Mouse (Mus musculus): ENCODE data around the gene Krtap4-8.
"Not testable (repeated sequence)": the region's sequence is repeated elsewhere in the genome, so short reads cannot be mapped to it uniquely, and the experiment has no call there.

The Krtap4-8 gene

DNA sequence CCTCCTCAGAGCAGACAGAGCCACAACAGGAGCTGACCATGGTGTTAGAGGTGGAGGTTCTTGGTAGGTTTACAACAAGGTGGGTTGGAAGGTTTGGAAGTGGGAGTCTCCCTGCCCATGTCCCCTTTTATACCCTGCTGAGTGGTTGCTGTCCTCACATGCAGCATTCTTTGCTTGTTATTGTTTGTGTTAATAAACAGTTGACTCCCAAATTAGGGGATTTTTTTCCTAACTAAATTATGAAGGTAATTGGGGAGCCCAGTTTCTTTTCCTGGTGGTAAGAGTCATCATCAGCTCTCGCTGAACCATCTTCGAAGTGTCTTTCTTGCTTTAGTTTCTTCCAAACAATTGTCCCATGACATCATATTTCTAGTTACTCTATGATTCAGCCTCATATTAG lies at the start of gene Krtap4-8:
Krtap4-8 (minus strand) TSS at position 101 of the 400 bp plus-strand sequence.
- DNase-seq (ENCODE audit: extremely low read depth, insufficient read length, low spot score): no peak

DNA sequence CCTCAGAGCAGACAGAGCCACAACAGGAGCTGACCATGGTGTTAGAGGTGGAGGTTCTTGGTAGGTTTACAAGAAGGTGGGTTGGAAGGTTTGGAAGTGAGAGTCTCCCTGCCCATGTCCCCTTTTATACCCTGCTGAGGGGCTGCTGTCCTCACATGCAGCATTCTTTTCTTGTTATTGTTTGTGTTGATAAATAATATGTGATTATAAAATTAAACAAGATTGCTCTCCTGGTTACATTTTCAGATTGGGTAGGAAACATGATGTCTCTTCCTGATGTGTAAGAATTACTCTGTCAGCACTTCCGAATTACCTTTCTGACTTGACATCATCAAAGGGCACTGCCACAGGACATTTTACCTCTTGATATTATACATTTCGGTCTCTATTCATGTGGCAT lies 35.1 kb upstream of the Krtap4-8 start, which contains the start of gene Gm11564:
Gm11564 (minus strand) TSS at position 101 of the 400 bp plus-strand sequence.
- DNase-seq (ENCODE audit: extremely low read depth, insufficient read length, low spot score): not testable (repeated sequence)

- DNase-seq (ENCODE audit: extremely low read depth, insufficient read length, low spot score): not testable (repeated sequence)
Measured at GRCm38 (mm10) chr11:99809792-99810191, 29.3 kb upstream of the Krtap4-8 start, which contains the start of gene Krtap4-13. Krtap4-13 (minus strand) TSS chr11:99809892.

DNA sequence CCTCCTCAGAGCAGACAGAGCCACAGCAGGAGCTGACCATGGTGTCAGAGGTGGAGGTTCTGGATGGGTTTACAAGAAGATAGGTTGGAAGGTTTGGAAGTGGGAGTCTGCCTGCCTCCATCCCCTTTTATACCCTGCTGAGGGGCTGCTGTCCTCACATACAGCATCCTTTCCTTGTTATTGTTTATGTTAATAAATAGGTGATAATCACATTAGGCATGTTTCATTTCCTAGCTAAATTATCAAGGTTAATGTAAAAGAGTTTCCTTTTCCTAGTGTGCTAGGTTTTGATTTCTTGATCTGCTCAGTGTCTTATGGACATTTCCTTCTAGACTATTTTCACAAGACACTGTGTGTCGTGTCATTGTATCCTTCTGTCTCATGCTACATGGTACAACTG lies 23.8 kb upstream of the Krtap4-8 start, which contains the start of gene Gm11554:
Gm11554 (minus strand) TSS at position 101 of the 400 bp plus-strand sequence.
- DNase-seq (ENCODE audit: extremely low read depth, insufficient read length, low spot score): not testable (repeated sequence)

DNA sequence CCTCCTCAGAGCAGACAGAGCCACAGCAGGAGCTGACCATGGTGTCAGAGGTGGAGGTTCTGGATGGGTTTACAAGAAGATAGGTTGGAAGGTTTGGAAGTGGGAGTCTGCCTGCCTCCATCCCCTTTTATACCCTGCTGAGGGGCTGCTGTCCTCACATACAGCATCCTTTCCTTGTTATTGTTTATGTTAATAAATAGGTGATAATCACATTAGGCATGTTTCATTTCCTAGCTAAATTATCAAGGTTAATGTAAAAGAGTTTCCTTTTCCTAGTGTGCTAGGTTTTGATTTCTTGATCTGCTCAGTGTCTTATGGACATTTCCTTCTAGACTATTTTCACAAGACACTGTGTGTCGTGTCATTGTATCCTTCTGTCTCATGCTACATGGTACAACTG lies 18.3 kb upstream of the Krtap4-8 start, which contains the start of gene Gm11569:
Gm11569 (minus strand) TSS at position 101 of the 400 bp plus-strand sequence.
- not testable (repeated sequence) for DNase-seq (ENCODE audit: extremely low read depth, insufficient read length, low spot score)

DNA sequence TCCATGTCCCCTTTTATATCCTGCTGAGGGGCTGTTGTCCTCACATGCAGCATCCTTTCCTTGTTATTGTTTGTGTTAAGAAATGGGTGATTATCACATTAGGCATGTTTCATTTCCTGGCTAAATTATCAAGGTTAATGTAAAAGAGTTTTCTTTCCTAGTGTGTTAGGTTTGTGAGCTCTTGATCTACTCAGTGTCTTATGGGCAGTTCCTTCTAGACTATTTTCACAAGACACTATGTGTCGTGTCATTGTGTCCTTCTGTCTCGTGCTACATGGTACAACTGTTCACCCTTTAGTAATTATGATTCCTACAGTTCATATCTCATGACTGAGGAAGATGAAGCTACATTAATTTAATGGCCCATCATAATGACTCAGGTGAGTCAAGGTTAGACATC lies 12.9 kb upstream of the Krtap4-8 start, which contains the start of gene Gm11596:
Gm11596 (minus strand) TSS at position 101 of the 400 bp plus-strand sequence.
- no peak for DNase-seq (ENCODE audit: extremely low read depth, insufficient read length, low spot score)

GRCm38 (mm10) chr11:99784900-99785299 lies 4.4 kb upstream of the Krtap4-8 start, which contains the start of gene Krtap4-9:
Krtap4-9 (plus strand) TSS chr11:99785200.
- not testable (repeated sequence) for DNase-seq (ENCODE audit: extremely low read depth, insufficient read length, low spot score)

- DNase-seq (ENCODE audit: extremely low read depth, insufficient read length, low spot score): no peak
Measured at GRCm38 (mm10) chr11:99778401-99778800, 2.1 kb downstream of the Krtap4-8 start.

- DNase-seq (ENCODE audit: extremely low read depth, insufficient read length, low spot score): not testable (repeated sequence)
Measured at GRCm38 (mm10) chr11:99772813-99773212, 7.7 kb downstream of the Krtap4-8 start, which contains the start of gene Gm11595. Gm11595 (minus strand) TSS chr11:99772913.

- peak; percentile 30 for DNase-seq (ENCODE audit: extremely low read depth, insufficient read length, low spot score)
Measured at GRCm38 (mm10) chr11:99768410-99768809, 12.1 kb downstream of the Krtap4-8 start.

- DNase-seq (ENCODE audit: extremely low read depth, insufficient read length, low spot score): no peak
Measured at GRCm38 (mm10) chr11:99758877-99759276, 21.6 kb downstream of the Krtap4-8 start.

DNA sequence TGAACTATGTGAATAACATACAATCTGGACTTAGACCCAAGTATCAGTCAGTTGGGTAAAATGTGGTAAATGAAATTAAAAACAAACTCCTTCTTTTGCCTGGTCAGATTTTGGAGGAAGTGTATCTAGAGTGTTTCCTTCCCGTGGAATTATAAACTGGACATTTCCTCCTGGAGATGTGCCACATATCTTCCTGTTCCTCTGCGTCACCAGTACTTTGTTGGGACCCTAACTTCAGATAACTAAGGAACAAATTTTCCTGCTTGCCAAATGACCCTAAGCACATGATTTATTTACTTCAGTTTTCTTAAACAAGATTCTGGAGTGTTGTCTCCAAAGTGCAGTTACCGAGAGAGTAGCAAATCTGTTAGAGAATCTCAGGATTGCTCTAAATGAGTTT lies 36.5 kb downstream of the Krtap4-8 start:
- DNase-seq (ENCODE audit: extremely low read depth, insufficient read length, low spot score): no peak

DNA sequence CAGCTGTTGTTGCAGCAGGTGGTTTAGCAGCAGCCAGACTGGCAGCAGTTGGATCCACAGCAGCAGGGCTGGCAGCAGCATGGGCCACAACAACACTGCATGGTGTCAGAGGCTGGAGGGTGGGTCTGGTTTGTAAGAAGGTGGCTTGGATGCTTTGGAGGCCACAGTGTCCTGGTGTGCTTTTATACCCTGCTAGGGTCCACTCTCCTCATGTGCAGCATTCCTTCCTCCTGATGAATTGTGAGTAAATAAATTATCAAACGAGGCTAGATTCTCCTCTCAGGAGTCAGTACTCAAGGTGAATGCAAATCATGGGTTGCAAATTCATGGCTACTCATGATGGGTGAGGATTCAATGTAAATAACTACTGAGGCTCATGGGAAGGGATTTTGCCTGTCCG lies 46.3 kb downstream of the Krtap4-8 start, which contains the start of gene Gm14180:
Gm14180 (minus strand) TSS at position 101 of the 400 bp plus-strand sequence.
- no peak for DNase-seq (ENCODE audit: extremely low read depth, insufficient read length, low spot score)
